Mouse (Mus musculus) ovary, adult 10 weeks (tissue): ENCODE measurements around the gene Crisp1. TPM values are rescaled to one million over a fixed set of nuclear protein-coding genes. Genes with fewer than 3 reads are reported as not detected.

Source experiments
- polyA plus RNA-seq: library from polyadenylated mRNA; stranded (reverse); fragments of 350-450 nt; fragmentation: Illumina TruSeq; extraction: RNeasy Lipid Tissue Mini Kit (QIAGEN cat#74804); gene quantifications from one replicate; pipeline ENCODE4 v1.2.3, GENCODE M21; 2014

The Crisp1 gene
- 1.2 TPM for polyA plus RNA-seq

DNA sequence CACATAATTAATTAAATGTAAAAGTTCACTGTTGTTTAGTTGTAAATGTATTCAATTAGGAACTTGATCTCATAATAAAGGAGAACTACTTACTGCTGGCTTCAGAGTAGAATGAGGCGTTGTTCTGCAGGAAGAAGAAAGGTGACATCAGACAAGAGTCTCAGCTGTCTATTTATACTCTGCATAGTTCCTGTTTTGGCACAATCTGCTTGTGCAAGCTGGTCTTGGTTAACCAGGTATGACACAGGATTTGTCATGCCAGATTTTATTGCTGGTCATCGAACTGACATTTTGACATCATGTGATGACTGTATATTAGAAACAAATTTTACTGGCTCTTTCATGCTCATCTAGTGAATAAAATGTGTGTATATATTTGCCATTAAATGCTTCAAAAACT, at the start of gene Crisp1:
Crisp1 (minus strand) TSS at position 146 of the 400 bp plus-strand sequence.

Other genes with a start within 250 kb of the Crisp1 start
- gene AC192777.2, start 223.8 kb downstream of the Crisp1 start, polyA plus RNA-seq: not detected
- gene Pgk2, start 110.6 kb downstream of the Crisp1 start, polyA plus RNA-seq: not detected
- not detected for gene Crisp3, start 76.9 kb downstream of the Crisp1 start, polyA plus RNA-seq
- gene Esp8, start 200.8 kb upstream of the Crisp1 start, polyA plus RNA-seq: 3.1 TPM
- gene Esp6, start 242.3 kb upstream of the Crisp1 start, polyA plus RNA-seq: not detected